10 mouse cellular contexts compared by ENCODE assay signal in the genomic region with DNA sequence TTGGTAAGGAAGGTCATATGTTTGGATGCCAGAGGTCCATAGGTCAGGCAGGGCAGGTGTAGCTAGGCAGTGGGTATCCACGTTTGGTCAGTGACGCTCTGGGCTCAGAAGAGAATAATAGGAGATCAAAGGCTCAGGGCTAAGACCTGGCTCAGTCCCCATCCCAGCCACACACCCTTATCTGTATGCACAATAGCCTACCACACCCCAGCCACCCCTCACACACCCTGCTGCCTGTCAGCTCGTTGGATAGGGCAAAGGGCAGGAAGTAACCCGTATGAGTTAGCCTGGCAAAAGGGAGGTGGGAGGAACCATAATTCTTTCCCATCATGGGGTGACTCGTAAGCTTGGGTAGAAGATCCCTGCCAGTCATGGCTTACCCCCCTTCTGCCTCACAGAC. TPM values are rescaled to one million over a fixed set of nuclear protein-coding genes. Genes with fewer than 3 reads are reported as not detected.
DNase-seq lines count a peak whose midpoint lies in the region; ATAC-seq and TF ChIP-seq lines count a peak whose summit lies in the region.
"Had no signal": no experiment of that assay in that cellular context is flagged by ENCODE, and none has a peak within 500 bp of the region (broad histone marks: within the 10 kb centered on the region; RNA-seq: fewer than 3 reads in every experiment).

No protein-coding gene starts in this region.

- no peaks in the 10 kb centered on the region for H3K27me3 ChIP-seq in heart, embryonic 13.5 days (replicated peaks)
- H3K27me3 ChIP-seq in embryonic facial prominence, embryonic 10.5 days (replicated peaks; ENCODE audit: low read depth, poor library complexity, severe bottlenecking), result no peaks in the 10 kb centered on the region
- no peaks in the 10 kb centered on the region for H3K27me3 ChIP-seq in liver, postnatal 0 days (ENCODE audit: insufficient read depth, low read length)
- no peaks in the 10 kb centered on the region for H3K27me3 ChIP-seq in kidney, embryonic 16.5 days (ENCODE audit: insufficient read depth, low read length)

- peak overlapping the region; percentile 47; the same call in 1 of the 2 replicates for H3K9ac ChIP-seq in heart, embryonic 13.5 days
- H3K9ac ChIP-seq in liver, postnatal 0 days (replicated peaks), result peak overlapping the region; percentile 65
- no peak overlapping the region for H3K9ac ChIP-seq in kidney, embryonic 16.5 days (replicated peaks; ENCODE audit: low read length)

- 52% methylated on average over 5 of the region's 5 CpGs for WGBS in heart, embryonic 13.5 days
- 85% methylated on average over 5 of the region's 5 CpGs for WGBS in embryonic facial prominence, embryonic 10.5 days
- WGBS in liver, postnatal 0 days (ENCODE audit: insufficient replicate concordance), result 33% methylated on average over 5 of the region's 5 CpGs
- WGBS in kidney, embryonic 16.5 days, result 48% methylated on average over 5 of the region's 5 CpGs

- H3K4me2 ChIP-seq in heart, embryonic 13.5 days, result peak overlapping the region; percentile 100
- H3K4me2 ChIP-seq in liver, postnatal 0 days (ENCODE audit: low read depth, low read length), result peak overlapping the region; percentile 77
- H3K4me2 ChIP-seq in kidney, embryonic 16.5 days (replicated peaks; ENCODE audit: low read depth, low read length), result no peak overlapping the region

- H3K9me3 ChIP-seq in heart, embryonic 13.5 days, result no peaks in the 10 kb centered on the region
- H3K9me3 ChIP-seq in embryonic facial prominence, embryonic 10.5 days, result no peaks in the 10 kb centered on the region
- no peaks in the 10 kb centered on the region for H3K9me3 ChIP-seq in liver, postnatal 0 days (ENCODE audit: low read length)
- no peaks in the 10 kb centered on the region for H3K9me3 ChIP-seq in kidney, embryonic 16.5 days (ENCODE audit: low read length)

- H3K36me3 ChIP-seq in heart, embryonic 13.5 days, result peaks cover 77% of the 10 kb centered on the region
- peaks cover 88% of the 10 kb centered on the region for H3K36me3 ChIP-seq in embryonic facial prominence, embryonic 10.5 days (replicated peaks)
- peaks cover 46% of the 10 kb centered on the region for H3K36me3 ChIP-seq in liver, postnatal 0 days (replicated peaks; ENCODE audit: insufficient read depth, low read length)
- H3K36me3 ChIP-seq in kidney, embryonic 16.5 days (ENCODE audit: insufficient read depth, low read length), result peaks cover 46% of the 10 kb centered on the region

- H3K27ac ChIP-seq in heart, embryonic 13.5 days (replicated peaks), result no peak overlapping the region; the same call in 1 of the 2 replicates
- no peak overlapping the region for H3K27ac ChIP-seq in embryonic facial prominence, embryonic 10.5 days (replicated peaks)
- peak overlapping the region; percentile 84 for H3K27ac ChIP-seq in liver, postnatal 0 days (ENCODE audit: low read depth)
- no peak overlapping the region for H3K27ac ChIP-seq in kidney, embryonic 16.5 days (ENCODE audit: low read length)

- peaks cover 75% of the 10 kb centered on the region for H3K4me1 ChIP-seq in heart, embryonic 13.5 days
- H3K4me1 ChIP-seq in embryonic facial prominence, embryonic 10.5 days, result peaks cover 72% of the 10 kb centered on the region
- peaks cover 70% of the 10 kb centered on the region for H3K4me1 ChIP-seq in liver, postnatal 0 days (ENCODE audit: insufficient read depth)
- peaks cover 48% of the 10 kb centered on the region for H3K4me1 ChIP-seq in kidney, embryonic 16.5 days (ENCODE audit: insufficient read depth, low read length)

- peak; percentile 42 for TF ChIP-seq EP300 in liver, postnatal 0 days (IDR thresholded peaks at IDR 0.05; ENCODE audit: low read depth)

- ATAC-seq in heart, embryonic 13.5 days (ENCODE audit: extremely low read depth, insufficient number of reproducible peaks, low FRiP score, low TSS enrichment), result no peak
- peak; percentile 88 for ATAC-seq in liver, postnatal 0 days
- ATAC-seq in kidney, embryonic 16.5 days (ENCODE audit: low FRiP score, low TSS enrichment), result no peak

- TF ChIP-seq CTCF in liver, postnatal 0 days (IDR thresholded peaks at IDR 0.05; ENCODE audit: low read depth), result no peak

- peak overlapping the region; percentile 31 for H3K4me3 ChIP-seq in heart, embryonic 13.5 days
- peak overlapping the region; percentile 14; the same call in 1 of the 2 replicates for H3K4me3 ChIP-seq in embryonic facial prominence, embryonic 10.5 days
- H3K4me3 ChIP-seq in liver, postnatal 0 days (ENCODE audit: low read depth, low read length), result peak overlapping the region; percentile 45
- H3K4me3 ChIP-seq in kidney, embryonic 16.5 days (ENCODE audit: low read length), result no peak overlapping the region
- H3K4me3 ChIP-seq: myocyte had no signal

- DNase-seq in heart, adult 8-10 months (ENCODE audit: low spot score), result no peak
- peak; percentile 43 for DNase-seq in CD4-positive helper T cell, adult 2 months (ENCODE audit: low read depth, low spot score)
- no peak for DNase-seq in embryonic facial prominence, embryonic 10.5 days (ENCODE audit: low spot score)
- peak; percentile 63 for DNase-seq in liver, postnatal 0 days
- no peak for DNase-seq in embryo, embryonic 9.5 days (ENCODE audit: extremely low spot score)
- no peak for DNase-seq in natural killer cell, adult 2 months (ENCODE audit: low spot score in 2 of 2)
- DNase-seq: kidney, postnatal 25 days had no signal

RNA-seq across cellular contexts. Expression of a gene that starts 6.8 kb away (rescaled TPM):
- 6.5 and 6.8 TPM in 2 replicates for polyA plus RNA-seq in heart, embryonic 13.5 days (2015; fragmentation: Nextera tagmentation; extraction: Ambion mirVana)
- total RNA-seq in heart, adult 8-10 months (2022), result 10 to 100 TPM; 43.9 to 47.4 (median 45.6) TPM
- polyA plus RNA-seq in embryonic facial prominence, embryonic 10.5 days (2016; fragmentation: Nextera tagmentation; extraction: Ambion mirVana), result 8.3 and 9.4 TPM in 2 replicates
- polyA plus RNA-seq in liver, postnatal 0 days (2015; fragmentation: Nextera tagmentation; extraction: Ambion mirVana), result 5.7 and 6.1 TPM in 2 replicates
- 9.9 and 10.7 TPM in 2 replicates for polyA plus RNA-seq in kidney, embryonic 16.5 days (2015; fragmentation: Nextera tagmentation; extraction: Ambion mirVana)

RNA-seq across cellular contexts. Expression of a gene that starts 12.1 kb away (rescaled TPM):
- 11.6 and 11.7 TPM in 2 replicates for polyA plus RNA-seq in heart, embryonic 13.5 days (2015; fragmentation: Nextera tagmentation; extraction: Ambion mirVana)
- 1 to 10 TPM in 2 of 4 experiments, under 1 TPM in 2; 0.72 to 1.1 (median 0.96) TPM for total RNA-seq in heart, adult 8-10 months (2022)
- polyA plus RNA-seq in embryonic facial prominence, embryonic 10.5 days (2016; fragmentation: Nextera tagmentation; extraction: Ambion mirVana), result 35.5 and 42.5 TPM in 2 replicates
- 14.5 and 16.1 TPM in 2 replicates for polyA plus RNA-seq in liver, postnatal 0 days (2015; fragmentation: Nextera tagmentation; extraction: Ambion mirVana)
- 19.2 and 21.2 TPM in 2 replicates for polyA plus RNA-seq in kidney, embryonic 16.5 days (2015; fragmentation: Nextera tagmentation; extraction: Ambion mirVana)

RNA-seq across cellular contexts. Expression of a gene that starts 21.5 kb away (rescaled TPM):
- polyA plus RNA-seq in heart, embryonic 13.5 days (2015; fragmentation: Nextera tagmentation; extraction: Ambion mirVana), result 27.0 and 29.2 TPM in 2 replicates
- 100 to 1,000 TPM; 202 to 221 (median 208) TPM for total RNA-seq in heart, adult 8-10 months (2022)
- 0.17 TPM in 1 of 2 replicates, not detected in the other for polyA plus RNA-seq in embryonic facial prominence, embryonic 10.5 days (2016; fragmentation: Nextera tagmentation; extraction: Ambion mirVana)
- 0.13 and 0.96 TPM in 2 replicates for polyA plus RNA-seq in liver, postnatal 0 days (2015; fragmentation: Nextera tagmentation; extraction: Ambion mirVana)
- polyA plus RNA-seq in kidney, embryonic 16.5 days (2015; fragmentation: Nextera tagmentation; extraction: Ambion mirVana), result 0.19 and 0.71 TPM in 2 replicates

RNA-seq across cellular contexts. Expression of a gene that starts 30.2 kb away (rescaled TPM):
- polyA plus RNA-seq in heart, embryonic 13.5 days (2015; fragmentation: Nextera tagmentation; extraction: Ambion mirVana), result 0.23 TPM in 1 of 2 replicates, not detected in the other
- total RNA-seq in heart, adult 8-10 months (2022), result not detected
- not detected in 2 replicates for polyA plus RNA-seq in embryonic facial prominence, embryonic 10.5 days (2016; fragmentation: Nextera tagmentation; extraction: Ambion mirVana)
- polyA plus RNA-seq in liver, postnatal 0 days (2015; fragmentation: Nextera tagmentation; extraction: Ambion mirVana), result not detected in 2 replicates
- polyA plus RNA-seq in kidney, embryonic 16.5 days (2015; fragmentation: Nextera tagmentation; extraction: Ambion mirVana), result not detected in 2 replicates

RNA-seq across cellular contexts. Expression of a gene that starts 43.6 kb away (rescaled TPM):
- polyA plus RNA-seq in heart, embryonic 13.5 days (2015; fragmentation: Nextera tagmentation; extraction: Ambion mirVana), result 77.9 and 81.1 TPM in 2 replicates
- total RNA-seq in heart, adult 8-10 months (2022), result 100 to 1,000 TPM; 469 to 545 (median 504) TPM
- polyA plus RNA-seq in embryonic facial prominence, embryonic 10.5 days (2016; fragmentation: Nextera tagmentation; extraction: Ambion mirVana), result 12.9 and 16.0 TPM in 2 replicates
- polyA plus RNA-seq in liver, postnatal 0 days (2015; fragmentation: Nextera tagmentation; extraction: Ambion mirVana), result 16.2 and 17.3 TPM in 2 replicates
- polyA plus RNA-seq in kidney, embryonic 16.5 days (2015; fragmentation: Nextera tagmentation; extraction: Ambion mirVana), result 72.3 and 85.2 TPM in 2 replicates

Comparison
In these comparisons a context has a peak if more than half of its experiments do, and no peak if none do; other contexts are left out.
1. DNase-seq: peak in CD4-positive helper T cell, adult 2 months (single experiment) and liver, postnatal 0 days (single experiment); none in heart, adult 8-10 months (single experiment), embryonic facial prominence, embryonic 10.5 days (single experiment), embryo, embryonic 9.5 days (single experiment) and natural killer cell, adult 2 months (0 of 2).
2. RNA of a gene that starts 21.5 kb away (polyA plus RNA-seq): 27.0 to 29.2 TPM in heart, embryonic 13.5 days; 0.19 to 0.71 TPM in kidney, embryonic 16.5 days, 0.17 TPM in embryonic facial prominence, embryonic 10.5 days and 0.13 to 0.96 TPM in liver, postnatal 0 days; every median in the first group is over 10 times any median in the second.